Mouse (Mus musculus) ES-E14 (cell line): ENCODE data around the gene Btbd10.

ENCODE experiments used
- CHD2 ChIP-seq: IDR thresholded peaks from 2 replicates; pipeline ENCODE4 v1.6.1; 2014; ENCODE audit warnings: mild to moderate bottlenecking, low read depth, low read length, inconsistent platforms
- MAFK ChIP-seq: IDR thresholded peaks from 2 replicates; pipeline ENCODE4 v1.6.1; 2014; ENCODE audit warnings: mild to moderate bottlenecking, low read depth, low read length, inconsistent platforms; ENCODE audit not compliant: insufficient read depth
- ZC3H11A ChIP-seq: IDR thresholded peaks from 2 replicates; pipeline ENCODE4 v1.6.1; 2012; ENCODE audit warnings: low read depth, mild to moderate bottlenecking, inconsistent platforms, low read length, borderline replicate concordance

DNA sequence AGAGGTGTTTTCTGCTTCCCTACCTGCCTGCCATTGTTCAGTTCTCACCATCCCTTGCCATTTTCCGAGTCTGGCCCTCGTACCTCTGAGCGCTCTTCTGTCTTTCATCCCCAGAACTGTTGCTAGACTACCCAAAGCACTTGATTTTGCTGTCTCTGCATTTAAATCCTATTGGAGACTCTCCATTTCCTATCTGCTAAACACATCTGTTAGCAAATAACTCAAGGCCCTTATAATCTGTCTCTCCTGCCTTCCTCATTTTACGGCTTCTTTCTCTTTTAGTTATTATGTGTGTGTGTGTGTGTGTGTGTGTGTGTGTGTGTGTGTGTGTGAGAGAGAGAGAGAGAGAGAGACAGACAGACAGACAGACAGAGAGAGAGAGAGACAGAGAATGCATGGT is 71.4 kb downstream of the Btbd10 start:
- TF ChIP-seq MAFK = no peak
- no peak for TF ChIP-seq ZC3H11A
- no peak for TF ChIP-seq CHD2
